Mouse (Mus musculus): ENCODE measurements around the gene B3gnt9.

B3gnt9 gene

GRCm38 (mm10) chr8:105281821-105282220 lies 26.9 kb upstream of the B3gnt9 start:
- DNase-seq: no peak

GRCm38 (mm10) chr8:105280567-105280966 lies 25.6 kb upstream of the B3gnt9 start:
- DNase-seq: no peak

- DNase-seq: peak; percentile 89 to 92
Observed at GRCm38 (mm10) chr8:105278911-105279334, 24.0 kb upstream of the B3gnt9 start.

- DNase-seq: peak; percentile 67 to 73
Observed at GRCm38 (mm10) chr8:105276292-105277120, 21.6 kb upstream of the B3gnt9 start.

- DNase-seq: no peak
Observed at GRCm38 (mm10) chr8:105275840-105276239, 20.9 kb upstream of the B3gnt9 start, which contains the start of gene Nol3. Gene Nol3 (plus strand): TSS chr8:105276140.

GRCm38 (mm10) chr8:105275387-105275786 lies 20.4 kb upstream of the B3gnt9 start:
- DNase-seq: no peak

GRCm38 (mm10) chr8:105270916-105271186 lies 15.9 kb upstream of the B3gnt9 start:
- DNase-seq: no peak

GRCm38 (mm10) chr8:105270101-105270915 lies 15.4 kb upstream of the B3gnt9 start:
- no peak for DNase-seq

- peak; percentile 83 to 86 for DNase-seq
Observed at GRCm38 (mm10) chr8:105269461-105269947, 14.6 kb upstream of the B3gnt9 start, which contains the start of gene Hsf4. Gene Hsf4 (plus strand): TSS chr8:105269801.

GRCm38 (mm10) chr8:105269075-105269458 lies 14.1 kb upstream of the B3gnt9 start:
- peak; percentile 75 to 80 for DNase-seq

- DNase-seq: peak in 1 of 2 experiments; percentile 35
Observed at GRCm38 (mm10) chr8:105268342-105269074, 13.6 kb upstream of the B3gnt9 start.

GRCm38 (mm10) chr8:105266775-105267174 lies 11.8 kb upstream of the B3gnt9 start:
- DNase-seq: no peak

- DNase-seq: peak; percentile 50 to 68
Observed at GRCm38 (mm10) chr8:105265128-105265527, 10.2 kb upstream of the B3gnt9 start.

- DNase-seq: peak; percentile 81 to 84
Observed at GRCm38 (mm10) chr8:105264024-105264982, 9.3 kb upstream of the B3gnt9 start, which contains the start of the genes Tradd and Fbxl8. Gene Tradd (minus strand): TSS chr8:105264609. Gene Fbxl8 (plus strand): TSS chr8:105264648.

- no peak for DNase-seq
Observed at GRCm38 (mm10) chr8:105263244-105263912, 8.4 kb upstream of the B3gnt9 start.

GRCm38 (mm10) chr8:105261326-105261980 lies 6.5 kb upstream of the B3gnt9 start:
- no peak for DNase-seq

- DNase-seq: no peak
Observed at GRCm38 (mm10) chr8:105260371-105261099, 5.6 kb upstream of the B3gnt9 start.

GRCm38 (mm10) chr8:105259721-105260320 lies 4.9 kb upstream of the B3gnt9 start:
- DNase-seq: peak; percentile 63 to 69
